Mouse (Mus musculus) heart, embryonic 12.5 days (tissue): ENCODE data around the gene Kiss1. TPM values are rescaled to one million over a fixed set of nuclear protein-coding genes. Genes with fewer than 3 reads are reported as not detected.

ENCODE experiments used
- ATAC-seq: fragments of 200-750 bp; cut with Nextera tagmentation; 2 replicates; pipeline ENCODE4 v1.8.0; 2017; ENCODE audit warnings: moderate TSS enrichment, moderate library complexity; ENCODE audit not compliant: insufficient number of reproducible peaks, low FRiP score
- H3K27ac ChIP-seq: fragments of 300-500 bp; sonication (generic); 2 replicates; pipeline ENCODE4 v1.5.1; 2016; ENCODE audit warnings: mild to moderate bottlenecking, moderate library complexity; ENCODE audit not compliant: poor library complexity, severe bottlenecking
- H3K27me3 ChIP-seq: fragments of 300-500 bp; sonication (generic); replicated peaks from 2 replicates; pipeline ENCODE4 v1.6.1; 2016; ENCODE audit warnings: mild to moderate bottlenecking, moderate library complexity
- H3K36me3 ChIP-seq: fragments of 300-500 bp; sonication (generic); 2 replicates; pipeline ENCODE4 v1.6.1; 2016; ENCODE audit warnings: mild to moderate bottlenecking, moderate library complexity
- H3K4me1 ChIP-seq: fragments of 300-500 bp; sonication (generic); replicated peaks from 2 replicates; pipeline ENCODE4 v1.6.1; 2016; ENCODE audit warnings: mild to moderate bottlenecking
- H3K4me2 ChIP-seq: fragments of 300-500 bp; sonication (generic); 2 replicates; pipeline ENCODE4 v1.6.1; 2016; ENCODE audit warnings: mild to moderate bottlenecking, moderate library complexity
- H3K4me3 ChIP-seq: fragments of 300-500 bp; sonication (generic); 2 replicates; pipeline ENCODE4 v1.5.1; 2016; ENCODE audit warnings: mild to moderate bottlenecking
- H3K9ac ChIP-seq: fragments of 300-500 bp; sonication (generic); 2 replicates; pipeline ENCODE4 v1.6.1; 2016; ENCODE audit warnings: mild to moderate bottlenecking, moderate library complexity
- H3K9me3 ChIP-seq: fragments of 300-500 bp; sonication (generic); replicated peaks from 2 replicates; pipeline ENCODE4 v1.6.1; 2016; ENCODE audit warnings: mild to moderate bottlenecking, moderate library complexity
- WGBS: fragments of 180-500 bp; shearing (Covaris S2); methylation state at CpG from one replicate; pipeline ENCODE4 v1.1.7; 2016; 5-methylcytosine and 5-hydroxymethylcytosine counted together
- polyA plus RNA-seq: library from polyadenylated mRNA; unstranded; fragments of >200 nt; fragmentation: Nextera tagmentation; extraction: Ambion mirVana; gene quantifications from 2 replicates; pipeline ENCODE4 v1.2.1, GENCODE M21; 2016

Gene Kiss1
- polyA plus RNA-seq, 1 experiment from 2014 or later = not detected

- H3K9me3 ChIP-seq = no peaks in the 10 kb centered on the region
- no peak overlapping the region for H3K4me2 ChIP-seq
- H3K4me1 ChIP-seq = peaks cover 26% of the 10 kb centered on the region
- H3K27me3 ChIP-seq = peaks cover 54% of the 10 kb centered on the region
- H3K9ac ChIP-seq = no peak overlapping the region
- H3K36me3 ChIP-seq = no peaks in the 10 kb centered on the region
- no peak overlapping the region for H3K4me3 ChIP-seq
- WGBS = 87% methylated on average over 5 of the region's 5 CpGs
- ATAC-seq = no peak
- no peak overlapping the region for H3K27ac ChIP-seq
Observed at GRCm38 (mm10) chr1:133362103-133362502, 40.4 kb downstream of the Kiss1 start.

DNA sequence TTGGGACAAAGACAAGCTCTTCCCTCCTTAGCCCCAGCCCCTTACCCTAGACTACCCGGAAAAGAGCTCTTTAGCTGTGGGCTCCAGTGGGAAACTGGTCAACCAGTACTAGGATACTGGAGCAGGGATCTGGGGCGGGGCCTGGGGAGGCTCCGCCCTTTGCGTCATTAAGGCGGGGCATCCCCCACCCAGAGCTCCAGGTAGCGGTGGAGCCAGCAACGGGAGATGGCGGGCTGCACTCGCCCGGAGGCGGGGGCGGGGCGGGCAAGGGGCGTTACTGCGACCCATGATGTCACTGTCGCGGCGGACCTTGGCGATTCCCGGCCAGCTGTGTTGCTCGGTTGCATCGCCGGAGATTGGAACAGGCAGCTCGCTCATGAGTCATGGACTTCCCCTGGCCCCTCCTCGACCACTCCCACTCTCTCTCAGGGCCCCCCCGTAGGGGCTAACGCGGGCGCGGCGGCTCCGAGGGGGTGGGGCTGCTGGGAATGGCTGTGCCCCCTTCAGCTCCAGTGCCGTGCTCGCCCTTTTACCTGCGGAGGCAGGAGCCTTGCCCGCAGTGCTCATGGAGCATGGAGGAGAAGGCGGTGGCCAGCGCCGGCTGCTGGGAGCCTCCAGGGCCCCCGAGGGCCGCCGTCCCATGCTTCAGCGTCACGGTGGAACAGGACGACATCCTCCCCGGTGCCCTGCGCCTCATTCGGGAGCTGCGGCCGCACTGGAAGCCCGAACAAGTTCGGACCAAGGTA is 41.8 kb downstream of the Kiss1 start, which contains the start of gene Etnk2:
Gene Etnk2 (plus strand): TSS at position 297 of the 746 bp plus-strand sequence.
- peak; percentile 73 for ATAC-seq
- Histone ChIP-seq H3K9me3 (no peaks in the 10 kb centered on the region), H3K27ac (no peak within 1 kb of the TSS), H3K4me2 (peak within 1 kb of the TSS; percentile 88), H3K4me3 (peak within 1 kb of the TSS; percentile 61), H3K27me3 (peaks cover 43% of the 10 kb centered on the region), H3K9ac (peak within 1 kb of the TSS; percentile 68), H3K36me3 (no peaks in the 10 kb centered on the region), H3K4me1 (peaks cover 40% of the 10 kb centered on the region)
- under 1% methylated on average over 52 of the region's 52 CpGs for WGBS

DNA sequence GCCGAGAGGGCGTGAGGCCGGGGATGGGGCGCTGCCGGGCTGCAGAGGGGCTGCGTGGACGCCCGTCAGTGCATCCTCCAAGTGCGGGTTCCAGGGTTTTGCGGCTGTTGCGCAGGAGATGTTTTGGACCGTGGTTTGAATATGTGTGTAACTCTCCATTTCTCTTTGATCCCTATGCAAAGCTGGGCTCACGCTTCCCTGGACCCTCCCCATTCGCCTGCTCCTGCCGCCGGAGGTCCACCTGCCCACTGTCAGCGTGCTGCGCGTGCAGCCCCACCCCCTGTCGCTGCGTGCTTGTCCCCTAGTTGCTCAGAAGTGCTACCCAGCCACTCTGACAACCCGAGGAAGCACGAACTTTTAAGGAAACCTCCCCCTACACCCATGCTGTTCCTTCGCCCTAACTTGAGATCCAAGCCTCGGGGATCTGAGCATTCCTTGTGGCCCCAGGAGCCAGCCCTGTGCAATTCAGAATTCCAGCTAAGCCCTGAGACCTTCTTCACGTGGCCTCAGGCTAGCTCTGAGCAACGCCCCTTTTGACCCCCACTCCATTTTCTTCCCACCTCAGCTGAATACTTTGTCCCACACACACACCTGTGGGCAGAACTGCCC is 42.5 kb downstream of the Kiss1 start:
- no peak for ATAC-seq
- H3K4me3 ChIP-seq = peak overlapping the region; percentile 61

GRCm38 (mm10) chr1:133364890-133365289 is 43.2 kb downstream of the Kiss1 start:
- Histone ChIP-seq H3K9ac (no peak overlapping the region), H3K27me3 (peaks cover 34% of the 10 kb centered on the region), H3K36me3 (no peaks in the 10 kb centered on the region), H3K27ac (no peak overlapping the region), H3K4me3 (no peak overlapping the region), H3K4me1 (peaks cover 45% of the 10 kb centered on the region), H3K9me3 (no peaks in the 10 kb centered on the region), H3K4me2 (no peak overlapping the region)
- ATAC-seq = no peak
- WGBS = 34% methylated on average over 2 of the region's 2 CpGs

More for the DNA sequence above, 42.5 kb downstream of the Kiss1 start:
- Histone ChIP-seq H3K9ac (peak overlapping the region; percentile 68), H3K27me3 (peaks cover 36% of the 10 kb centered on the region), H3K36me3 (no peaks in the 10 kb centered on the region), H3K4me1 (peaks cover 45% of the 10 kb centered on the region), H3K4me2 (peak overlapping the region; percentile 88), H3K9me3 (no peaks in the 10 kb centered on the region), H3K27ac (no peak overlapping the region)
- 3% methylated on average over 27 of the region's 27 CpGs for WGBS

DNA sequence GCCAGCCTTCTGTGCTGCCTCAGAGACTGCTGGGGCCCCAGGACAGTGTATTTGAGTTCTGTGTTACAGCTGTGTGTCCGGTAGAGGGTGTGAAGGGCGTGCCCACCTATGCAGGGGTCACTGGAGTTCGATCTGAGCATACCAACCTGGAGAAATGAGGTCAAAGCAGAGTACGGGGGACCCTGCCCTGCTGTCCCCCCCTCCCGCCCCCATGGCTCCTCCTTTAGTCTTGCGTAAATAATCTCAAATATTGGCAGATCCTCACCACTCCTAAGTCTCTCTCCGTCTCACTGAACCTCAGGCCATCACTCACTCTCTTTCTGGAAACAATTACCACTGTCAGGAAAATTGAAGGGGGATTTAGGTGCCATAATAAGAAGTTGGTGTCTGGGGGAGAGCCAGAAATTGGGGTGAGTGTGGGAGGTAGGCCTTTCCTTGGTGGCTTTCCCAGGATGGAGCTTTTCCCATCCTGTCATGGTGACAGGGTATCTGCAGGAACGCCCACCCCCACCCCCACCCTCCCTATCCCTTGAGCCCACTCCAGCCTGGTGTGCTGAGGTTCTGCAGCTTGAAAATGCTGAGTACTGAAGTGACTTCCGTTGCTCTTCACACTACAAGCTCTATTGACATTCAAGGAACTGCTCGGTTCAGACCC is 45.4 kb downstream of the Kiss1 start:
- Histone ChIP-seq H3K27me3 (peaks cover 34% of the 10 kb centered on the region), H3K9me3 (no peaks in the 10 kb centered on the region), H3K9ac (no peak overlapping the region), H3K4me1 (peaks cover 45% of the 10 kb centered on the region), H3K36me3 (no peaks in the 10 kb centered on the region), H3K4me2 (0 out of 2 replicates have a peak overlapping the region, but pooled peaks have one; percentile 35), H3K27ac (no peak overlapping the region), H3K4me3 (no peak overlapping the region)
- WGBS = 51% methylated on average over 10 of the region's 10 CpGs
- ATAC-seq = no peak

GRCm38 (mm10) chr1:133367606-133368488 is 46.2 kb downstream of the Kiss1 start:
- H3K9me3 ChIP-seq = no peaks in the 10 kb centered on the region
- H3K27ac ChIP-seq = no peak overlapping the region
- 6% methylated on average over 8 of the region's 11 CpGs for WGBS
- H3K4me1 ChIP-seq = peaks cover 52% of the 10 kb centered on the region
- H3K27me3 ChIP-seq = peaks cover 27% of the 10 kb centered on the region
- H3K36me3 ChIP-seq = no peaks in the 10 kb centered on the region
- no peak overlapping the region for H3K4me3 ChIP-seq
- 0 out of 2 replicates have a peak, but pooled peaks have one; percentile 12 for ATAC-seq
- H3K4me2 ChIP-seq = peak overlapping the region; percentile 35
- H3K9ac ChIP-seq = no peak overlapping the region

DNA sequence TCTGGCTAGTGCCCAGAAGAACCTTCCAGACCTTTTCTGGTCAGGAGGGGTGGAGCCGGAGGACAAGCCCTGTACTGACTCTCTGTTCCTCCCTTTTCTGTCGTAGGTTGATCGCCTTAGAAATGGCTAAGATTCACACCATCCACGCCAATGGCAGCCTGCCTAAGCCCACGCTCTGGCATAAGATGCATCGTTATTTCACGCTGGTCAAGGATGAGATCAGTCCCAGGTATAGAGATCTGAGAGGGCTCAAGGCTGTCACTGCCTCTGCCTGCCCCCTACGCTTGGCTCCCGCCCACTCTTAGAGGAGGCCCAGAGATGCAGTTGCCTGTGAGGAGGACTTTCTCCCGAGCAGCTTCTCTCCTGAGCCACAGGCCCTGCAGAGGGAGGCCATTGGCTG is 47.0 kb downstream of the Kiss1 start:
- Histone ChIP-seq H3K27ac (no peak overlapping the region), H3K4me2 (no peak overlapping the region), H3K9me3 (no peaks in the 10 kb centered on the region), H3K4me1 (peaks cover 47% of the 10 kb centered on the region), H3K36me3 (no peaks in the 10 kb centered on the region), H3K9ac (no peak overlapping the region), H3K4me3 (no peak overlapping the region), H3K27me3 (peaks cover 27% of the 10 kb centered on the region)
- no peak for ATAC-seq
- WGBS = 48% methylated on average over 10 of the region's 10 CpGs

GRCm38 (mm10) chr1:133370352-133370751 is 48.7 kb downstream of the Kiss1 start:
- peaks cover 10% of the 10 kb centered on the region for H3K27me3 ChIP-seq
- no peaks in the 10 kb centered on the region for H3K36me3 ChIP-seq
- no peaks in the 10 kb centered on the region for H3K9me3 ChIP-seq
- ATAC-seq = no peak
- H3K27ac ChIP-seq = no peak overlapping the region
- WGBS = 76% methylated on average over 4 of the region's 4 CpGs
- H3K4me3 ChIP-seq = no peak overlapping the region
- H3K9ac ChIP-seq = no peak overlapping the region
- H3K4me2 ChIP-seq = no peak overlapping the region
- H3K4me1 ChIP-seq = peaks cover 30% of the 10 kb centered on the region

DNA sequence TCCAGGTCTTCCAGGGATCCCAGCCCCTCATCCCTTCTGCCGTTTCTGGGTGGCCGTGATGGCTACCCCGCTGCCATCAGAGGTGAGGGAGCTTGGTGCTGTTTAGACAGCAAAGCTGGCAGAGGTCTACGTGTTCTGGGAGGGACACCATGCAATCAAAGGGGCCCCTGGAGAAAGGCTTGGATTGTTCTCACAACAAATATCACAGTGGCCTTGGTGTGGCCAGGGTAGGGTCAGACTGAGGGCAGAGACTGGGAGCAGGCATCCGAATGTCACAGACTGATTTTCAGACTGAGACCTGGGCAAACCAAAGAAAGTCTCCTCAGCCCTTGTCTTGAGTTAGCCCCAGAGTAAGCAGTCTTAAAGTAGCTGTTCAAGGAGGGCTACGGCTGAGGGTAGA is 49.8 kb downstream of the Kiss1 start:
- Histone ChIP-seq H3K4me1 (peaks cover 27% of the 10 kb centered on the region), H3K4me3 (no peak overlapping the region), H3K4me2 (no peak overlapping the region), H3K27ac (no peak overlapping the region), H3K9me3 (no peaks in the 10 kb centered on the region), H3K27me3 (no peaks in the 10 kb centered on the region; the same call in 1 of the 2 replicates), H3K9ac (no peak overlapping the region), H3K36me3 (no peaks in the 10 kb centered on the region)
- ATAC-seq = no peak
- WGBS = 64% methylated on average over 6 of the region's 6 CpGs

GRCm38 (mm10) chr1:133372113-133372512 is 50.4 kb downstream of the Kiss1 start:
- H3K36me3 ChIP-seq = no peaks in the 10 kb centered on the region
- no peaks in the 10 kb centered on the region for H3K9me3 ChIP-seq
- ATAC-seq = no peak
- peaks cover 25% of the 10 kb centered on the region for H3K4me1 ChIP-seq
- H3K27ac ChIP-seq = no peak overlapping the region
- H3K9ac ChIP-seq = no peak overlapping the region
- WGBS = 55% methylated on average over 8 of the region's 8 CpGs
- no peaks in the 10 kb centered on the region for H3K27me3 ChIP-seq
- no peak overlapping the region for H3K4me2 ChIP-seq
- H3K4me3 ChIP-seq = no peak overlapping the region
